Mouse (Mus musculus): ENCODE results near the gene Sult5a1. TPM values are rescaled to one million over a fixed set of nuclear protein-coding genes. Genes with fewer than 3 reads are reported as not detected.
A peak's percentile ranks its signal among the peaks of the same experiment; 100 is the strongest.

The Sult5a1 gene
- total and polyA plus RNA-seq, 2 experiments, result 29.8 to 154 TPM

GRCm38 (mm10) chr8:123117127-123117731 is 40.9 kb downstream of the Sult5a1 start, which contains the start of gene Cpne7:
Gene Cpne7 (plus strand): TSS chr8:123117374.
- Histone ChIP-seq H3K36me3 (ENCODE audit: control insufficient read depth, insufficient read depth, low read length) (no peaks in the 10 kb centered on the region), H3K27ac (replicated peaks; ENCODE audit: insufficient read depth, low read depth, low read length) (no peak within 1 kb of the TSS), H3K9ac (ENCODE audit: low read depth, low read length) (no peak within 1 kb of the TSS), H3K4me1 (ENCODE audit: control insufficient read depth, insufficient read depth, low read length) (no peaks in the 10 kb centered on the region), H3K27me3 (ENCODE audit: control insufficient read depth, insufficient read depth, low read length) (peaks cover 10% of the 10 kb centered on the region), H3K4me3 (ENCODE audit: insufficient read depth, low read depth, low read length) (peak within 1 kb of the TSS; percentile 18; the same call in 1 of the 2 replicates), H3K79me2 (ENCODE audit: control insufficient read depth, insufficient read depth, low read length) (no peaks in the 10 kb centered on the region)
- TF ChIP-seq CTCF (IDR thresholded peaks at IDR 0.05; ENCODE audit: low read depth, low read length) (no peak), POLR2A (IDR thresholded peaks at IDR 0.05; ENCODE audit: extremely low read depth, insufficient read depth, low read length) (no peak)
- WGBS, result 2% methylated on average over 51 of the region's 51 CpGs
- DNase-seq (ENCODE audit: extremely low read depth, low read depth, low spot score), result no peak

DNA sequence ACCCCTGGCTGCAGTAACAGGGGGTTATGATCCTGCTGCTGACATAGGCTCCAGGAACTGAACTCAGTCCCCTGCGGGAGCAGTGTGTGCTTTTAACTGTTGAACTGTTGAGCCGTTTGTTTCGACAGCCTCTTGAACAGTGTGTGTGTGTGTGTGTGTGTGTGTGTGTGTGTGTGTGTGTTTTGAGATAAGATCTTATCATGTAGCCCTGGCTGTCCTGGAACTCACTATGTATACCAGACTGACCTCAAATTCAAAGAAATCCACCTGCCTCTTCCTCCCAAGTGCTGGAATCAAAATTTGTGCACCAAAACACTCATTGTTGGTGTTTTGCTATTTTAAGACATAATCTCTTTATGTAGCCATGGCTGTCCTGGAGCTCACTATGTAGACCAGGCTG is 43.5 kb downstream of the Sult5a1 start:
- 16% methylated on average over 3 of the region's 3 CpGs for WGBS
- no peak overlapping the region for H3K27ac ChIP-seq (replicated peaks; ENCODE audit: insufficient read depth, low read depth, low read length)
- no peaks in the 10 kb centered on the region for H3K79me2 ChIP-seq (ENCODE audit: control insufficient read depth, insufficient read depth, low read length)
- peaks cover 10% of the 10 kb centered on the region for H3K27me3 ChIP-seq (ENCODE audit: control insufficient read depth, insufficient read depth, low read length)
- H3K9ac ChIP-seq (ENCODE audit: low read depth, low read length), result no peak overlapping the region
- TF ChIP-seq POLR2A (IDR thresholded peaks at IDR 0.05; ENCODE audit: extremely low read depth, insufficient read depth, low read length) (no peak), CTCF (IDR thresholded peaks at IDR 0.05; ENCODE audit: low read depth, low read length) (no peak)
- no peak for DNase-seq (ENCODE audit: extremely low read depth, low read depth, low spot score)
- no peak overlapping the region for H3K4me3 ChIP-seq (ENCODE audit: insufficient read depth, low read depth, low read length)
- no peaks in the 10 kb centered on the region for H3K4me1 ChIP-seq (ENCODE audit: control insufficient read depth, insufficient read depth, low read length)
- no peaks in the 10 kb centered on the region for H3K36me3 ChIP-seq (ENCODE audit: control insufficient read depth, insufficient read depth, low read length)

DNA sequence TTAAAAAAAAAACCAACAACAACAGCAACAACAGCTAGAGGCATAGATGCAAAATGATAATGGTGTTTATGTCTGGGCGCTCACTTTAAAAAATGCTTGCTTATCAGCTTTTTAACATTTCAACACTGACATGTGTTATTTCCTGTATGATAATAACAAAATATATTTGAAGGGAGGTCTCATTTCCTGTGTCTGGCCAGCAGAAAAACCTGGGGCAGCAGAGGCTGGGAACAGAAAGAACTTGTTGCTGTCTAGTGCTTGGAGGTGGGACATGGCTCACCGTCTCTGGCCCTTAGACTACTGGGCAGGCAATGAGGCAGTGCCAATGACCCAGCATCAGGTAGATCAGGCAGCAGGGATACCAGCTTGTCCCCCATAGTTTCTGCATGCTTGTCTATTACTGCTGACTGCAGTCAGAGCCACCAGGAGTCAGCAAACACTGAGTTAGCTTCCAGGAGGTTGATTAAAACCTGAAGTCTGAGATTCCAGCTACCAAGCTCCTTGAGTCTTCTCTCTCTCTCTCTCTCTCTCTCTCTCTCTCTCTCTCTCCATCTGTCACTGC is 44.1 kb downstream of the Sult5a1 start:
- WGBS, result 51% methylated on average over 2 of the region's 2 CpGs
- H3K4me3 ChIP-seq (ENCODE audit: insufficient read depth, low read depth, low read length), result no peak overlapping the region
- no peaks in the 10 kb centered on the region for H3K36me3 ChIP-seq (ENCODE audit: control insufficient read depth, insufficient read depth, low read length)
- H3K27me3 ChIP-seq (ENCODE audit: control insufficient read depth, insufficient read depth, low read length), result peaks cover 10% of the 10 kb centered on the region
- no peak overlapping the region for H3K9ac ChIP-seq (ENCODE audit: low read depth, low read length)
- TF ChIP-seq POLR2A (IDR thresholded peaks at IDR 0.05; ENCODE audit: extremely low read depth, insufficient read depth, low read length) (no peak), CTCF (IDR thresholded peaks at IDR 0.05; ENCODE audit: low read depth, low read length) (no peak)
- H3K4me1 ChIP-seq (ENCODE audit: control insufficient read depth, insufficient read depth, low read length), result no peaks in the 10 kb centered on the region
- no peak for DNase-seq (ENCODE audit: extremely low read depth, low read depth, low spot score)
- H3K27ac ChIP-seq (replicated peaks; ENCODE audit: insufficient read depth, low read depth, low read length), result no peak overlapping the region
- no peaks in the 10 kb centered on the region for H3K79me2 ChIP-seq (ENCODE audit: control insufficient read depth, insufficient read depth, low read length)

- TF ChIP-seq CTCF (IDR thresholded peaks at IDR 0.05; ENCODE audit: low read depth, low read length) (no peak), POLR2A (IDR thresholded peaks at IDR 0.05; ENCODE audit: extremely low read depth, insufficient read depth, low read length) (no peak)
- no peaks in the 10 kb centered on the region for H3K36me3 ChIP-seq (ENCODE audit: control insufficient read depth, insufficient read depth, low read length)
- no peak overlapping the region for H3K4me3 ChIP-seq (ENCODE audit: insufficient read depth, low read depth, low read length)
- H3K27ac ChIP-seq (replicated peaks; ENCODE audit: insufficient read depth, low read depth, low read length), result no peak overlapping the region
- no peaks in the 10 kb centered on the region for H3K4me1 ChIP-seq (ENCODE audit: control insufficient read depth, insufficient read depth, low read length)
- no peak overlapping the region for H3K9ac ChIP-seq (ENCODE audit: low read depth, low read length)
- peaks cover 6% of the 10 kb centered on the region for H3K27me3 ChIP-seq (ENCODE audit: control insufficient read depth, insufficient read depth, low read length)
- no peak for DNase-seq (ENCODE audit: extremely low read depth, low read depth, low spot score)
- H3K79me2 ChIP-seq (ENCODE audit: control insufficient read depth, insufficient read depth, low read length), result no peaks in the 10 kb centered on the region
- WGBS, result 74% methylated on average over 9 of the region's 9 CpGs
Observed at GRCm38 (mm10) chr8:123112892-123113291, 45.2 kb downstream of the Sult5a1 start.

- Histone ChIP-seq H3K36me3 (ENCODE audit: control insufficient read depth, insufficient read depth, low read length) (no peaks in the 10 kb centered on the region), H3K79me2 (ENCODE audit: control insufficient read depth, insufficient read depth, low read length) (no peaks in the 10 kb centered on the region), H3K27me3 (ENCODE audit: control insufficient read depth, insufficient read depth, low read length) (no peaks in the 10 kb centered on the region), H3K9ac (ENCODE audit: low read depth, low read length) (no peak overlapping the region), H3K4me1 (ENCODE audit: control insufficient read depth, insufficient read depth, low read length) (no peaks in the 10 kb centered on the region), H3K27ac (replicated peaks; ENCODE audit: insufficient read depth, low read depth, low read length) (no peak overlapping the region), H3K4me3 (ENCODE audit: insufficient read depth, low read depth, low read length) (no peak overlapping the region)
- DNase-seq (ENCODE audit: extremely low read depth, low read depth, low spot score), result peak; percentile 32
- TF ChIP-seq POLR2A (IDR thresholded peaks at IDR 0.05; ENCODE audit: extremely low read depth, insufficient read depth, low read length) (no peak), CTCF (IDR thresholded peaks at IDR 0.05; ENCODE audit: low read depth, low read length) (peak; percentile 79)
- WGBS, result 5% methylated on average over 4 of the region's 4 CpGs
Observed at GRCm38 (mm10) chr8:123110649-123111048, 47.5 kb downstream of the Sult5a1 start.

GRCm38 (mm10) chr8:123108953-123109352 is 49.2 kb downstream of the Sult5a1 start:
- Histone ChIP-seq H3K27me3 (ENCODE audit: control insufficient read depth, insufficient read depth, low read length) (no peaks in the 10 kb centered on the region), H3K36me3 (ENCODE audit: control insufficient read depth, insufficient read depth, low read length) (peaks cover 14% of the 10 kb centered on the region; the same call in 1 of the 2 replicates), H3K4me3 (ENCODE audit: insufficient read depth, low read depth, low read length) (no peak overlapping the region), H3K79me2 (ENCODE audit: control insufficient read depth, insufficient read depth, low read length) (no peaks in the 10 kb centered on the region), H3K9ac (ENCODE audit: low read depth, low read length) (no peak overlapping the region), H3K4me1 (ENCODE audit: control insufficient read depth, insufficient read depth, low read length) (no peaks in the 10 kb centered on the region), H3K27ac (replicated peaks; ENCODE audit: insufficient read depth, low read depth, low read length) (no peak overlapping the region)
- WGBS, result 86% methylated on average over 5 of the region's 5 CpGs
- TF ChIP-seq CTCF (IDR thresholded peaks at IDR 0.05; ENCODE audit: low read depth, low read length) (no peak), POLR2A (IDR thresholded peaks at IDR 0.05; ENCODE audit: extremely low read depth, insufficient read depth, low read length) (no peak)
- DNase-seq (ENCODE audit: extremely low read depth, low read depth, low spot score), result no peak

Data from liver, adult 2 months (tissue).